Mouse (Mus musculus) urinary bladder, postnatal 25 days (tissue): Measurements from ENCODE around the gene Rhox3g.
"Not testable (repeated sequence)": the region's sequence is repeated elsewhere in the genome, so short reads cannot be mapped to it uniquely, and the experiment has no call there.

Source experiments
- DNase-seq: peaks from one replicate; pipeline ENCODE4 v3.0.0; 2022; ENCODE audit warnings: low spot score

The Rhox3g gene

GRCm38 (mm10) chrX:37628512-37628911, at the start of gene Rhox3g:
Rhox3g (minus strand) TSS chrX:37628612.
- not testable (repeated sequence) for DNase-seq

- DNase-seq = not testable (repeated sequence)
These were observed 44.8 kb upstream of the Rhox3g start, which contains the start of gene Rhox2h for GRCm38 (mm10) chrX:37673177-37673576. Rhox2h (minus strand) TSS chrX:37673277.

- not testable (repeated sequence) for DNase-seq
These were observed 40.3 kb upstream of the Rhox3g start, which contains the start of gene Rhox3h for GRCm38 (mm10) chrX:37668664-37669063. Rhox3h (minus strand) TSS chrX:37668764.

- not testable (repeated sequence) for DNase-seq
These were observed 22.8 kb upstream of the Rhox3g start, which contains the start of gene Rhox4g for GRCm38 (mm10) chrX:37651227-37651626. Rhox4g (minus strand) TSS chrX:37651327.

- not testable (repeated sequence) for DNase-seq
These were observed 15.0 kb upstream of the Rhox3g start, which contains the start of gene Rhox2g for GRCm38 (mm10) chrX:37643370-37643769. Rhox2g (minus strand) TSS chrX:37643470.

- not testable (repeated sequence) for DNase-seq
These were observed 20.8 kb downstream of the Rhox3g start, which contains the start of gene Rhox4f for GRCm38 (mm10) chrX:37607604-37608003. Rhox4f (minus strand) TSS chrX:37607704.

GRCm38 (mm10) chrX:37580692-37581091, 47.7 kb downstream of the Rhox3g start, which contains the start of gene Rhox3f:
Rhox3f (plus strand) TSS chrX:37580992.
- not testable (repeated sequence) for DNase-seq
